Mouse (Mus musculus) stomach, postnatal 0 days (tissue): Measurements from ENCODE around the gene Mettl15. TPM values are rescaled to one million over a fixed set of nuclear protein-coding genes. Genes with fewer than 3 reads are reported as not detected.
A peak's percentile ranks its signal among the peaks of the same experiment; 100 is the strongest.

Experiments
- ATAC-seq: fragments of 200-750 bp; cut with Nextera tagmentation; 2 replicates; pipeline ENCODE4 v1.8.0; 2017; ENCODE audit not compliant: low FRiP score, low TSS enrichment
- DNase-seq: peaks from one replicate; pipeline ENCODE4 v3.0.0-alpha.2; 2016; ENCODE audit warnings: low spot score
- H3K27ac ChIP-seq: fragments of 300-500 bp; sonication (generic); replicated peaks from 2 replicates; pipeline ENCODE4 v1.5.1; 2014; ENCODE audit warnings: mild to moderate bottlenecking, control low read depth
- H3K27me3 ChIP-seq: fragments of 300-500 bp; sonication (generic); 2 replicates; pipeline ENCODE4 v1.6.1; 2014; ENCODE audit warnings: low read length; ENCODE audit not compliant: control insufficient read depth, insufficient read depth
- H3K36me3 ChIP-seq: fragments of 300-500 bp; sonication (generic); 2 replicates; pipeline ENCODE4 v1.6.1; 2014; ENCODE audit warnings: low read length, mixed read lengths; ENCODE audit not compliant: control insufficient read depth, insufficient read depth
- H3K4me1 ChIP-seq: fragments of 300-500 bp; sonication (generic); replicated peaks from 2 replicates; pipeline ENCODE4 v1.6.1; 2014; ENCODE audit warnings: antibody characterized with exemption; ENCODE audit not compliant: control insufficient read depth, insufficient read depth
- H3K4me2 ChIP-seq: fragments of 300-500 bp; sonication (generic); replicated peaks from 2 replicates; pipeline ENCODE4 v1.6.1; 2014; ENCODE audit warnings: low read depth, mild to moderate bottlenecking, control low read depth, moderate library complexity
- H3K4me3 ChIP-seq: fragments of 300-500 bp; sonication (generic); 2 replicates; pipeline ENCODE4 v1.5.1; 2014; ENCODE audit warnings: low read depth, low read length, control low read depth
- H3K9ac ChIP-seq: fragments of 300-500 bp; sonication (generic); 2 replicates; pipeline ENCODE4 v1.6.1; 2014; ENCODE audit warnings: mild to moderate bottlenecking, low read length, control low read depth, mixed read lengths
- H3K9me3 ChIP-seq: fragments of 300-500 bp; sonication (generic); 2 replicates; pipeline ENCODE4 v1.6.1; 2016; ENCODE audit warnings: low read length; ENCODE audit not compliant: control insufficient read depth
- CTCF ChIP-seq: IDR thresholded peaks from 2 replicates; pipeline ENCODE4 v1.5.1; 2016; ENCODE audit warnings: antibody characterized with exemption, low read depth, mild to moderate bottlenecking, moderate library complexity
- EP300 ChIP-seq: optimal IDR thresholded peaks from 2 replicates; pipeline ENCODE3; 2016; ENCODE audit warnings: antibody characterized with exemption
- WGBS: fragments of 180-500 bp; shearing (Covaris S2); extraction: QIAGEN DNeasy Blood & Tissue Kit; methylation state at CpG from one replicate; pipeline ENCODE4 v1.1.7; 2014; 5-methylcytosine and 5-hydroxymethylcytosine counted together
- polyA plus RNA-seq: library from polyadenylated mRNA; unstranded; fragments of >200 nt; fragmentation: Nextera tagmentation; extraction: Ambion mirVana; gene quantifications from 2 replicates; pipeline ENCODE4 v1.2.1, GENCODE M21; 2015

Gene Mettl15
- polyA plus RNA-seq, 1 experiment from 2014 or later: 6.4 TPM

DNA sequence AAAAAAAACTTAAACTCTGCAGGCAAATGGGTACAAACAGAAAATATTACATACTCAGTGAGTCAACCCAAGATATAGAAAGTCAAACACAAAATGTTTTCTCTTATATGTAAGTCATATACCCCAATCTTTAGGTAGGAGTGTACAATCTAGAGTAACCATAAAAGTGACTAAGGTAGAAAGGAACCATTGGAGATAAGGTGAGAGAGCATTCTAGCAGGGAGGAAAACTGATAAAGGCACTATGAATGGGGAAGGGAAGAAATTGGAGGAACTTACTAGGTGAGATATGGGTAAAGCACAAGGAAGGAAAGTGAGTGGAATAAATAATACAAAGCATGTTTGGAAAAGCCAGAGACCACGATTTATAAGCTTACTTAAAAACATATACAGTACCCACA lies 122.0 kb downstream of the Mettl15 start:
- H3K9me3 ChIP-seq: no peaks in the 10 kb centered on the region
- H3K4me1 ChIP-seq: no peaks in the 10 kb centered on the region
- 67% methylated on average over 1 of the region's 1 CpGs for WGBS
- DNase-seq (no peak), ATAC-seq (peak; percentile 45; the same call in 1 of the 2 replicates)
- no peaks in the 10 kb centered on the region for H3K36me3 ChIP-seq
- no peak overlapping the region for H3K4me2 ChIP-seq
- no peak overlapping the region for H3K9ac ChIP-seq
- no peaks in the 10 kb centered on the region for H3K27me3 ChIP-seq
- TF ChIP-seq CTCF (no peak), EP300 (no peak)
- H3K27ac ChIP-seq: no peak overlapping the region
- no peak overlapping the region for H3K4me3 ChIP-seq

DNA sequence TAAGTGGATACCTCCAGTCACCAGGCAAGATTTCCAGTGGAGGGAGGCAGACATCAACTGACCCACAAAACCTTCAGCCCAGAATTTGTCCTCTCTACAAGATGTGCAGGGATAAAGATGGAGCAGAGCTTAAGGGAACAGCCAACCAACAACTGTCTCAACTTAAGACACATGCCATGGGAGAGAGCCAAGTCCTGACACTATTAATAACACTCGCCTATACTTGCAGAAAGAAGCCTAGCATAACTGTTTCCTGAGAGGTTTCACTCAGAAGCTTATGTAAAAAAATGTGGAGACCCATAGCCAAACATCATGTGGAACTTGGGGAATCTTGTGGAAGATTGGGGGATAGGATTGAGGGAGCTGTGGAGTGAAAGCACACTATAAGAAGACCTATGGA lies 124.4 kb downstream of the Mettl15 start:
- Histone ChIP-seq H3K27ac (no peak overlapping the region), H3K9me3 (no peaks in the 10 kb centered on the region), H3K27me3 (no peaks in the 10 kb centered on the region), H3K9ac (no peak overlapping the region), H3K4me3 (no peak overlapping the region), H3K4me1 (no peaks in the 10 kb centered on the region), H3K36me3 (no peaks in the 10 kb centered on the region), H3K4me2 (no peak overlapping the region)
- 62% methylated on average over 1 of the region's 1 CpGs for WGBS
- TF ChIP-seq CTCF (no peak), EP300 (no peak)
- ATAC-seq (no peak), DNase-seq (no peak)

DNA sequence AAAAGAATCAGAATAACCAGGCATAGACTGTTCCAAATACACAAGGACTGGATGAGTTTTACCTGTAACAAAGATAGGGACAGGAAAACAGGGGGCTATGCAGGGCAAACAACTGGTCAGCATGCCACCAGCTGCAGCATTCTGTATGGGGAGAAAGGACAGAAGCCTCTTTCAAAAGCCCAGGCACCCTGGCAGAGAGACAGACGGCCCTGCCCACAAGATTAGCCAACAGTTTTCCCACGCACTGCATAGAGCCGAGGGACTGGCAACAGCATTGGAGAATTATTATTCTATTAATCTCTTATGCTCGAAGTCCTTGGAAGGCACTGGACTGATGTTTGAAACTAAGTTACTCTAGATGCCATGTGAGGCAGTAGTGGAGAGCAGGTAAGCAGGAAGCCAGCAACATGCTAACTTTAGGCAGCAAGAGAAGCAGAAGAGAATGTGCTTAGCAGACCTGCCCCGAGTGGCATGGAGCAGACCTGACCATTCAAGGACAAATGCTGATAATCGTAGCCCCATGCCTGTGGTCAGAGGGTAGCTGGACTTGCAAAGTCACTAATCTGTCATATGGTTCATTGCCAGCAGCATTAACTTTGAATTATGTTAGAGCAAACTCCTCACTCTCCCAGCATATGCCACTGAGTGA lies 127.0 kb downstream of the Mettl15 start:
- DNase-seq (no peak), ATAC-seq (no peak)
- H3K4me1 ChIP-seq: no peaks in the 10 kb centered on the region
- no peaks in the 10 kb centered on the region for H3K27me3 ChIP-seq
- no peak overlapping the region for H3K4me3 ChIP-seq
- TF ChIP-seq CTCF (no peak), EP300 (no peak)
- H3K9ac ChIP-seq: no peak overlapping the region
- no peaks in the 10 kb centered on the region for H3K9me3 ChIP-seq
- H3K36me3 ChIP-seq: no peaks in the 10 kb centered on the region
- no peak overlapping the region for H3K4me2 ChIP-seq
- H3K27ac ChIP-seq: no peak overlapping the region
- WGBS: 60% methylated on average over 6 of the region's 6 CpGs

DNA sequence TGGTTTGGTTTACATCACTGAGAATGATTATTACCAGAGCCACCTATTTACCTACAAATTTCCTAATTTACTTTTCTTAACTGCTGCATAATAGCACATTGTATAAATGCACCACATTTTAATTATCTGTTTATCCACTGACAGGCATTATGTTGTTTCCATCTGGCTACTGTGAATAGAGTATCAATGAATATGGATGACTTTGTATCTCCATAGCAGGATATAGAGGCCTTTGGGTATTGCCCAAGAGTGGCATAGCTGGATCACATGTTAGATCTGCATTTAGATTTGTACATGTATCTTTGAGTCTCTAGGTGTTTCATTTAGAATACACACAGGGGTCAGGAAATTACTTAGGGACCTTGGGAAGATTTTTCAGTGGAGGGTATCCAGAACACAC lies 133.3 kb downstream of the Mettl15 start:
- H3K4me2 ChIP-seq: no peak overlapping the region
- no peaks in the 10 kb centered on the region for H3K27me3 ChIP-seq
- no peaks in the 10 kb centered on the region for H3K4me1 ChIP-seq
- ATAC-seq (no peak), DNase-seq (no peak)
- TF ChIP-seq CTCF (no peak), EP300 (no peak)
- no peak overlapping the region for H3K4me3 ChIP-seq
- H3K36me3 ChIP-seq: no peaks in the 10 kb centered on the region
- H3K9me3 ChIP-seq: no peaks in the 10 kb centered on the region
- H3K9ac ChIP-seq: no peak overlapping the region
- no peak overlapping the region for H3K27ac ChIP-seq

DNA sequence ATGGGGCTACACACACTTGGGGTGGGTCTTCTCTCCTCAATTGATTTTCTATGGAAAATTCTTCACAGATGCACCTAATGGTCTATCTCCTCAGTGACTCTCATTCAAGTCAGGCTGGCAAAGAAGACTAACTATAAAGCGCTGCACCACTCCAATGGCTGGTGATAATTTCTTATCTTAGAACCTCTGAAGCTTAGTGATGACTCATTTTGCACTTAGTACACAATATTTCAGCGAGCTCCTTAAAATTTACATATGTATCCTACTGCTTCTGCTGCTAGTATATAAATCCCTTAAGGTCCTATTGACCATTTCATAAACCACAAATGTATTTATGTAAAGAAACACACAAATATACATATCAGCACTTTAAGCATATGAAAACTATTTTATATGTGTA lies 136.1 kb downstream of the Mettl15 start:
- H3K27ac ChIP-seq: no peak overlapping the region
- no peak overlapping the region for H3K4me3 ChIP-seq
- TF ChIP-seq CTCF: no peak
- TF ChIP-seq EP300: no peak
- no peaks in the 10 kb centered on the region for H3K27me3 ChIP-seq
- no peak overlapping the region for H3K9ac ChIP-seq
- H3K36me3 ChIP-seq: no peaks in the 10 kb centered on the region
- DNase-seq (no peak), ATAC-seq (no peak)
- H3K4me2 ChIP-seq: no peak overlapping the region
- H3K9me3 ChIP-seq: no peaks in the 10 kb centered on the region
- no peaks in the 10 kb centered on the region for H3K4me1 ChIP-seq
- 80% methylated on average over 2 of the region's 2 CpGs for WGBS

DNA sequence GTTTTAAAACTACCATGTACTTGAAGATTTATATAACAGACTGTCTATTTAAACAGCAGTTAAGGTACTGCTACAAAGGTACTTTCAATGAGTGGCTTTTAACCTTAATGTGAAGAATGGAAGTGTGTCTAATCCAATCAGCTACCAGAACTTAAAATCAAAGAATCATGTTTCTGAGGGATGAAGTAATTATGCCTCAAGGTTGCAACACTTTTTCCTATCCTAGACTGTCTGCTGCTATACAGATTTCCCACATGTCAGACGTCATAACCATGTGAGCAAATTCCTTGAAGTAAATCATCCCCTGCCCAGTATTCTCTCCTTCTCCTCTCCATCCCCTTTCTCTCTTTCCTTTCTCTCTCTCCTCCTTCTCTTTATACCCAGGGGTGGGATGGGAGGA lies 140.2 kb downstream of the Mettl15 start:
- Histone ChIP-seq H3K9me3 (no peaks in the 10 kb centered on the region), H3K4me2 (no peak overlapping the region), H3K9ac (no peak overlapping the region), H3K4me3 (no peak overlapping the region), H3K4me1 (no peaks in the 10 kb centered on the region), H3K27me3 (no peaks in the 10 kb centered on the region), H3K36me3 (no peaks in the 10 kb centered on the region), H3K27ac (no peak overlapping the region)
- WGBS: 52% methylated on average over 1 of the region's 1 CpGs
- DNase-seq (no peak), ATAC-seq (no peak)
- no peak for TF ChIP-seq CTCF
- no peak for TF ChIP-seq EP300
